Mouse (Mus musculus) heart, postnatal 0 days (tissue): ENCODE measurements around the gene Carnmt1. TPM values are rescaled to one million over a fixed set of nuclear protein-coding genes. Genes with fewer than 3 reads are reported as not detected.
A peak's percentile ranks its signal among the peaks of the same experiment; 100 is the strongest.
"Not testable (repeated sequence)": the region's sequence is repeated elsewhere in the genome, so short reads cannot be mapped to it uniquely, and the experiment has no call there.

ENCODE experiments used
- ATAC-seq: fragments of 200-750 bp; cut with Nextera tagmentation; 2 replicates; pipeline ENCODE4 v1.8.0; 2017; ENCODE audit warnings: low read depth, moderate number of reproducible peaks, moderate library complexity; ENCODE audit not compliant: insufficient read depth
- DNase-seq: peaks from one replicate; pipeline ENCODE4 v3.0.0-alpha.2; 2016; ENCODE audit warnings: low spot score
- H3K27ac ChIP-seq: fragments of 300-500 bp; sonication (generic); 2 replicates; pipeline ENCODE4 v1.5.1; 2014; ENCODE audit warnings: low read depth, mild to moderate bottlenecking
- H3K27me3 ChIP-seq: fragments of 300-500 bp; sonication (generic); 2 replicates; pipeline ENCODE4 v1.6.1; 2014; ENCODE audit warnings: low read length, mixed read lengths; ENCODE audit not compliant: control insufficient read depth, insufficient read depth
- H3K36me3 ChIP-seq: fragments of 300-500 bp; sonication (generic); replicated peaks from 2 replicates; pipeline ENCODE4 v1.6.1; 2014; ENCODE audit warnings: low read length, mixed read lengths; ENCODE audit not compliant: control insufficient read depth, insufficient read depth
- H3K4me1 ChIP-seq: fragments of 300-500 bp; sonication (generic); 2 replicates; pipeline ENCODE4 v1.6.1; 2014; ENCODE audit warnings: antibody characterized with exemption; ENCODE audit not compliant: control insufficient read depth, insufficient read depth
- H3K4me2 ChIP-seq: fragments of 300-500 bp; sonication (generic); 2 replicates; pipeline ENCODE4 v1.6.1; 2014; ENCODE audit warnings: low read depth, mild to moderate bottlenecking, low read length, moderate library complexity
- H3K4me3 ChIP-seq: fragments of 300-500 bp; sonication (generic); 2 replicates; pipeline ENCODE4 v1.5.1; 2014; ENCODE audit warnings: low read depth, low read length
- H3K9ac ChIP-seq: fragments of 300-500 bp; sonication (generic); replicated peaks from 2 replicates; pipeline ENCODE4 v1.6.1; 2014; ENCODE audit warnings: low read depth, low read length, mixed read lengths
- H3K9me3 ChIP-seq: fragments of 300-500 bp; sonication (generic); replicated peaks from 2 replicates; pipeline ENCODE4 v1.6.1; 2016; ENCODE audit warnings: low read length; ENCODE audit not compliant: control insufficient read depth
- CTCF ChIP-seq: IDR thresholded peaks from 2 replicates; pipeline ENCODE4 v1.5.1; 2016; ENCODE audit warnings: antibody characterized with exemption, control low read depth, low read depth
- EP300 ChIP-seq: IDR thresholded peaks from 2 replicates; pipeline ENCODE4 v1.6.1; 2016; ENCODE audit warnings: antibody characterized with exemption, low read depth
- WGBS: fragments of 180-500 bp; shearing (Covaris S2); extraction: QIAGEN DNeasy Blood & Tissue Kit; methylation state at CpG from one replicate; pipeline ENCODE4 v1.1.7; 2014; 5-methylcytosine and 5-hydroxymethylcytosine counted together
- polyA plus RNA-seq: library from polyadenylated mRNA; unstranded; fragments of >200 nt; fragmentation: Nextera tagmentation; extraction: Ambion mirVana; gene quantifications from 2 replicates; pipeline ENCODE4 v1.2.1, GENCODE M21; 2015
- total RNA-seq: library from RNA; depleted of rRNA; stranded (reverse); fragments of >200 nt; gene quantifications from 2 replicates; pipeline ENCODE4 v1.2.3, GENCODE M21; 2014; ENCODE audit warnings: low replicate concordance

Carnmt1 gene
- total and polyA plus RNA-seq, 2 experiments from 2014 or later = 24.6 to 28.6 TPM

GRCm38 (mm10) chr19:18713357-18713756, 42.8 kb downstream of the Carnmt1 start:
- ATAC-seq = peak; percentile 61
- not testable (repeated sequence) for H3K27me3 ChIP-seq, H3K36me3 ChIP-seq, H3K4me1 ChIP-seq, DNase-seq, H3K9me3 ChIP-seq
- Histone ChIP-seq H3K27ac (peak overlapping the region; percentile 97), H3K4me3 (peak overlapping the region; percentile 76), H3K9ac (peak overlapping the region; percentile 76), H3K4me2 (peak overlapping the region; percentile 81)
- peak; percentile 15; the same call in 1 of the 2 replicates for TF ChIP-seq CTCF
- under 1% methylated on average over 35 of the region's 46 CpGs for WGBS

DNA sequence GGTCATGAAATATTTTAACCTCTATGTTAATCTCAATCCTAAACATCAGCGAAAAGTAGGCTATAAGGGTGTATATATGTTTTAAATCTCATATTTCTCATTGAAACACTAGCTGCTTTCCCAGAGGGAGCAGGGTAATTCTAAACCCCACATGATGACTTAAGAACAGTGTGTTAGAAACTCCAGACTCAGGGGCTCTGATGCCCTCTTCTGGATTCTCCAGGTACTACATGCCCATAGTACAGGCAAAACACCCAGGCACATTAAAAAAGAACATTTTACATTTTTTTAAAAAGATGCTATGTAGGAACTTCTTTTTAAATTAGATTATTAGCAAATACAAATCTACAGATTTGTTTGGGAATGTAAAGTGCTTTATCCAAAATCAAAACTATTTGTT, 45.8 kb downstream of the Carnmt1 start:
- no peak overlapping the region for H3K4me3 ChIP-seq
- ATAC-seq (no peak), DNase-seq (peak; percentile 60)
- no peak for TF ChIP-seq EP300
- peak; percentile 81 for TF ChIP-seq CTCF
- H3K4me1 ChIP-seq = peaks cover 14% of the 10 kb centered on the region
- H3K9me3 ChIP-seq = no peaks in the 10 kb centered on the region
- WGBS = 29% methylated on average over 1 of the region's 1 CpGs
- peak overlapping the region; percentile 23; the same call in 1 of the 2 replicates for H3K27ac ChIP-seq
- no peak overlapping the region for H3K9ac ChIP-seq
- 0 out of 2 replicates have a peak, but pooled peaks cover 3% of the 10 kb centered on the region for H3K36me3 ChIP-seq
- H3K4me2 ChIP-seq = no peak overlapping the region
- no peaks in the 10 kb centered on the region for H3K27me3 ChIP-seq

- no peak for DNase-seq
- Histone ChIP-seq H3K4me3 (no peak overlapping the region), H3K27ac (no peak overlapping the region), H3K9ac (no peak overlapping the region), H3K4me1 (peaks cover 5% of the 10 kb centered on the region), H3K4me2 (no peak overlapping the region), H3K36me3 (0 out of 2 replicates have a peak, but pooled peaks cover 3% of the 10 kb centered on the region), H3K9me3 (no peaks in the 10 kb centered on the region), H3K27me3 (no peaks in the 10 kb centered on the region)
- WGBS = 81% methylated on average over 3 of the region's 3 CpGs
- TF ChIP-seq CTCF (no peak), EP300 (no peak)
- no peak for ATAC-seq
Measured at GRCm38 (mm10) chr19:18720337-18720736, 49.8 kb downstream of the Carnmt1 start.

DNA sequence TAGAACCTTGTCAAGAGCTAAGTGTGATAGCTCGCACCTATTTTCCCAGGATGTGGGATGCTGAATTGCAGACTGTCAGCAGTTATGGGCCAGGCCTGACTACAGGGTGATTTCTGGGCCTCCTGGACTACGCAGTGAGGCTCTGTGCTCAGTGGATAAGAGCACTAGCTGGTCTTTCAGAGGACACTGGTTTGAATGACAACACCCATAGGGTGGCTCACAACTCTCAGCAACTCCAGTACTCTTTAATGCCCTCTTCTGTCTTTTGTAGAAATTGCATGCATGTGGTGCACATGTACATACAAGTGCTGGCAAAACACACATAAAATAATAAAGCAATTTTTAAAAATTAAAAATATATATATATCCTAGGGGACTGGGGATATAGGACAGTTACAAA, 54.6 kb downstream of the Carnmt1 start:
- ATAC-seq (no peak), DNase-seq (no peak)
- Histone ChIP-seq H3K4me3 (no peak overlapping the region), H3K36me3 (no peaks in the 10 kb centered on the region), H3K27me3 (no peaks in the 10 kb centered on the region), H3K9me3 (no peaks in the 10 kb centered on the region), H3K4me2 (no peak overlapping the region), H3K27ac (no peak overlapping the region), H3K4me1 (0 out of 2 replicates have a peak, but pooled peaks cover under 1% of the 10 kb centered on the region), H3K9ac (no peak overlapping the region)
- 79% methylated on average over 2 of the region's 2 CpGs for WGBS
- no peak for TF ChIP-seq EP300
- TF ChIP-seq CTCF = no peak

DNA sequence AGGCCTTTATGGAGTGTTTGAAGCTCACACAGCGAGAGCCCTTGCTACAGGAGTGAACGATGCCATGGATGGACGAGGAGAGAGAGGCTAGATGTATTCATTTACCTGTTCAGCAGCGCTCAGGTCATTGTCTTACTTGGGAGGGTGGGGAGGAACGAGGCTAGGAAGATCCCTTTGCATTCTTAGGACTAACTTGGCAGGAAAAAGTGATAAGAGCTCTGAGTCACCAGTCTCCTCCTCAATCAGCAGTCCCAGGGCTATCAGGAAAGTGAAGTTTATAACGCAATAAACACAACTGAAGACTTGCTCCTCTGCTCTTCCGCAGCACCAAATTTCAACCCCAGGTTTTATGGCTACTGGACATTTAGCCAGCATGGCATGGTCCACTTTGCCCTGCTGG, 59.7 kb downstream of the Carnmt1 start:
- Histone ChIP-seq H3K36me3 (no peaks in the 10 kb centered on the region), H3K4me2 (no peak overlapping the region), H3K27me3 (no peaks in the 10 kb centered on the region), H3K4me1 (peaks cover 7% of the 10 kb centered on the region; the same call in 1 of the 2 replicates), H3K9me3 (no peaks in the 10 kb centered on the region), H3K9ac (no peak overlapping the region), H3K4me3 (no peak overlapping the region), H3K27ac (no peak overlapping the region)
- DNase-seq (no peak), ATAC-seq (no peak)
- TF ChIP-seq EP300 (no peak), CTCF (no peak)
- 54% methylated on average over 7 of the region's 7 CpGs for WGBS

DNA sequence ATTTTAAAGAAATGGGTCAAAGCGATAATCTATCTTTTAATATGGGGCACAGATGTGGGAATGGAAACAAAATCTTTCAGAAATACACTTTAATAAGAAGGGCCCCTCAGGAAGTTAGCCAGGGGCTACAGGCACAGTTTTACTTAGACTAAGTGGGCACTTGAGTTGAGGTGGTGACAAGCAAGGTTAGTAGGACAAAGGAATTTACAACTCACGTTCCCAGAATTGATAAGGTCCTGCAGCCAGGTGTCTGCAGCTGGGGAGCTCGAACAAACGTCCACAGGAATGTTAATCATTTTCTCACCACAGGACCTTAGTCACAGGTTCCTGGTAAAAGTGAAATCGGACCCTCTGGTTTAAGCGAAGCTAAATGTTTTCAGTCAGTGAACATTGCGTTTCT, 60.5 kb downstream of the Carnmt1 start:
- H3K4me2 ChIP-seq = peak overlapping the region; percentile 34
- TF ChIP-seq EP300 (no peak), CTCF (no peak)
- no peak overlapping the region for H3K27ac ChIP-seq
- H3K36me3 ChIP-seq = no peaks in the 10 kb centered on the region
- no peaks in the 10 kb centered on the region for H3K27me3 ChIP-seq
- WGBS = 20% methylated on average over 7 of the region's 7 CpGs
- DNase-seq (peak; percentile 34), ATAC-seq (peak; percentile 30; the same call in 1 of the 2 replicates)
- H3K4me1 ChIP-seq = peaks cover 7% of the 10 kb centered on the region; the same call in 1 of the 2 replicates
- no peak overlapping the region for H3K4me3 ChIP-seq
- H3K9ac ChIP-seq = no peak overlapping the region
- H3K9me3 ChIP-seq = no peaks in the 10 kb centered on the region
